Mouse (Mus musculus) spleen, postnatal 10 days (tissue): Measurements from ENCODE around the gene Gtf2i.

Source experiments
- DNase-seq, 2 experiments: peaks; one replicate each; pipeline ENCODE4 v3.0.0; 2021 to 2022; ENCODE audit warnings: low spot score in 2 of 2

Gtf2i gene

GRCm38 (mm10) chr5:134277109-134277508 is 37.5 kb downstream of the Gtf2i start:
- DNase-seq, result no peak

GRCm38 (mm10) chr5:134275556-134275955 is 39.0 kb downstream of the Gtf2i start:
- peak in 1 of 2 experiments; percentile 38 for DNase-seq

- DNase-seq, result no peak
Measured at GRCm38 (mm10) chr5:134275021-134275420, 39.5 kb downstream of the Gtf2i start.

GRCm38 (mm10) chr5:134273761-134274160 is 40.8 kb downstream of the Gtf2i start:
- no peak for DNase-seq

- no peak for DNase-seq
Measured at GRCm38 (mm10) chr5:134272761-134273160, 41.8 kb downstream of the Gtf2i start.

GRCm38 (mm10) chr5:134271421-134271820 is 43.1 kb downstream of the Gtf2i start:
- no peak for DNase-seq

- no peak for DNase-seq
Measured at GRCm38 (mm10) chr5:134270566-134270965, 44.0 kb downstream of the Gtf2i start.

GRCm38 (mm10) chr5:134269751-134270150 is 44.8 kb downstream of the Gtf2i start:
- no peak for DNase-seq

- no peak for DNase-seq
Measured at GRCm38 (mm10) chr5:134268751-134269150, 45.8 kb downstream of the Gtf2i start.

GRCm38 (mm10) chr5:134266404-134266803 is 48.2 kb downstream of the Gtf2i start:
- DNase-seq, result peak in 1 of 2 experiments; percentile 41

GRCm38 (mm10) chr5:134265890-134266289 is 48.7 kb downstream of the Gtf2i start:
- DNase-seq, result no peak

- DNase-seq, result no peak
Measured at GRCm38 (mm10) chr5:134260001-134260636, 54.4 kb downstream of the Gtf2i start.

- DNase-seq, result no peak
Measured at GRCm38 (mm10) chr5:134258934-134259333, 55.6 kb downstream of the Gtf2i start.

GRCm38 (mm10) chr5:134258395-134258794 is 56.2 kb downstream of the Gtf2i start:
- DNase-seq, result no peak

- DNase-seq, result no peak
Measured at GRCm38 (mm10) chr5:134257349-134258031, 57.1 kb downstream of the Gtf2i start.

- no peak for DNase-seq
Measured at GRCm38 (mm10) chr5:134255294-134255693, 59.3 kb downstream of the Gtf2i start.

GRCm38 (mm10) chr5:134253806-134254205 is 60.8 kb downstream of the Gtf2i start:
- no peak for DNase-seq

- DNase-seq, result no peak
Measured at GRCm38 (mm10) chr5:134251083-134251482, 63.5 kb downstream of the Gtf2i start.

GRCm38 (mm10) chr5:134250601-134251000 is 64.0 kb downstream of the Gtf2i start:
- DNase-seq, result no peak

GRCm38 (mm10) chr5:134249245-134249649 is 65.3 kb downstream of the Gtf2i start:
- no peak for DNase-seq

- DNase-seq, result no peak
Measured at GRCm38 (mm10) chr5:134248608-134249244, 65.8 kb downstream of the Gtf2i start.

- DNase-seq, result no peak
Measured at GRCm38 (mm10) chr5:134246146-134246545, 68.4 kb downstream of the Gtf2i start.

- no peak for DNase-seq
Measured at GRCm38 (mm10) chr5:134244890-134245289, 69.7 kb downstream of the Gtf2i start.
